Mouse (Mus musculus): ENCODE results near the gene Gapdh.

Gapdh gene

GRCm38 (mm10) chr6:125148926-125149568, 17.2 kb downstream of the Gapdh start:
- peak; percentile 63 for DNase-seq (ENCODE audit: low spot score)

- DNase-seq (ENCODE audit: low spot score), result peak; percentile 64
Measured at GRCm38 (mm10) chr6:125148251-125148925, 17.9 kb downstream of the Gapdh start.

- no peak for DNase-seq (ENCODE audit: low spot score)
Measured at GRCm38 (mm10) chr6:125147329-125147728, 18.9 kb downstream of the Gapdh start.

GRCm38 (mm10) chr6:125146797-125147196, 19.5 kb downstream of the Gapdh start:
- DNase-seq (ENCODE audit: low spot score), result peak; percentile 71

- DNase-seq (ENCODE audit: low spot score), result no peak
Measured at GRCm38 (mm10) chr6:125146148-125146547, 20.1 kb downstream of the Gapdh start.

- DNase-seq (ENCODE audit: low spot score), result peak; percentile 58
Measured at GRCm38 (mm10) chr6:125145479-125145951, 20.8 kb downstream of the Gapdh start.

- peak; percentile 87 for DNase-seq (ENCODE audit: low spot score)
Measured at GRCm38 (mm10) chr6:125145001-125145400, 21.3 kb downstream of the Gapdh start, which contains the start of gene Iffo1. Iffo1 (plus strand) TSS chr6:125145241.

GRCm38 (mm10) chr6:125143904-125144303, 22.4 kb downstream of the Gapdh start:
- DNase-seq (ENCODE audit: low spot score), result no peak

GRCm38 (mm10) chr6:125143128-125143527, 23.1 kb downstream of the Gapdh start:
- peak; percentile 62 for DNase-seq (ENCODE audit: low spot score)

GRCm38 (mm10) chr6:125142436-125142835, 23.8 kb downstream of the Gapdh start:
- peak; percentile 71 for DNase-seq (ENCODE audit: low spot score)

- no peak for DNase-seq (ENCODE audit: low spot score)
Measured at GRCm38 (mm10) chr6:125139747-125140146, 26.5 kb downstream of the Gapdh start.

GRCm38 (mm10) chr6:125137002-125137671, 29.1 kb downstream of the Gapdh start:
- DNase-seq (ENCODE audit: low spot score), result peak; percentile 48

- DNase-seq (ENCODE audit: low spot score), result no peak
Measured at GRCm38 (mm10) chr6:125132470-125132869, 33.8 kb downstream of the Gapdh start.

- peak; percentile 96 for DNase-seq (ENCODE audit: low spot score)
Measured at GRCm38 (mm10) chr6:125131302-125132156, 34.7 kb downstream of the Gapdh start, which contains the start of gene Nop2. Nop2 (plus strand) TSS chr6:125131909.

- no peak for DNase-seq (ENCODE audit: low spot score)
Measured at GRCm38 (mm10) chr6:125129710-125130402, 36.4 kb downstream of the Gapdh start.

GRCm38 (mm10) chr6:125128724-125129123, 37.5 kb downstream of the Gapdh start:
- no peak for DNase-seq (ENCODE audit: low spot score)

GRCm38 (mm10) chr6:125119387-125119786, 46.9 kb downstream of the Gapdh start:
- DNase-seq (ENCODE audit: low spot score), result no peak

- no peak for DNase-seq (ENCODE audit: low spot score)
Measured at GRCm38 (mm10) chr6:125112553-125112952, 53.7 kb downstream of the Gapdh start.
